Mouse (Mus musculus): ENCODE measurements around the gene Bysl.
"Not testable (repeated sequence)": the region's sequence is repeated elsewhere in the genome, so short reads cannot be mapped to it uniquely, and the experiment has no call there.

Gene Bysl

GRCm38 (mm10) chr17:47610849-47611660 is at the start of gene Bysl, which contains the start of the genes Med20 and Gm20517:
TSS of gene Bysl (minus strand) at chr17:47611492.
TSS of gene Med20 (plus strand) at chr17:47611582.
TSS of gene Gm20517 (plus strand) at chr17:47611589.
- peak; percentile 98 for DNase-seq (ENCODE audit: low read depth, low spot score)

GRCm38 (mm10) chr17:47658741-47659243 is 47.5 kb upstream of the Bysl start:
- no peak for DNase-seq (ENCODE audit: low read depth, low spot score)

GRCm38 (mm10) chr17:47657901-47658300 is 46.6 kb upstream of the Bysl start:
- no peak for DNase-seq (ENCODE audit: low read depth, low spot score)

GRCm38 (mm10) chr17:47655697-47656096 is 44.4 kb upstream of the Bysl start:
- DNase-seq (ENCODE audit: low read depth, low spot score) = no peak

- DNase-seq (ENCODE audit: low read depth, low spot score) = not testable (repeated sequence)
Observed at GRCm38 (mm10) chr17:47654346-47654745, 43.1 kb upstream of the Bysl start.

- no peak for DNase-seq (ENCODE audit: low read depth, low spot score)
Observed at GRCm38 (mm10) chr17:47651953-47652352, 40.7 kb upstream of the Bysl start.

GRCm38 (mm10) chr17:47648966-47649365 is 37.7 kb upstream of the Bysl start:
- peak; percentile 58 for DNase-seq (ENCODE audit: low read depth, low spot score)

- DNase-seq (ENCODE audit: low read depth, low spot score) = peak; percentile 96
Observed at GRCm38 (mm10) chr17:47646683-47647082, 35.4 kb upstream of the Bysl start.

GRCm38 (mm10) chr17:47642992-47643391 is 31.7 kb upstream of the Bysl start:
- DNase-seq (ENCODE audit: low read depth, low spot score) = no peak

GRCm38 (mm10) chr17:47633999-47634770 is 22.9 kb upstream of the Bysl start:
- no peak for DNase-seq (ENCODE audit: low read depth, low spot score)

GRCm38 (mm10) chr17:47632181-47632840 is 21.0 kb upstream of the Bysl start:
- no peak for DNase-seq (ENCODE audit: low read depth, low spot score)

- no peak for DNase-seq (ENCODE audit: low read depth, low spot score)
Observed at GRCm38 (mm10) chr17:47630678-47631065, 19.4 kb upstream of the Bysl start, which contains the start of gene Usp49. TSS of gene Usp49 (plus strand) at chr17:47630690.

GRCm38 (mm10) chr17:47629717-47630677 is 18.7 kb upstream of the Bysl start:
- peak; percentile 30 for DNase-seq (ENCODE audit: low read depth, low spot score)

- DNase-seq (ENCODE audit: low read depth, low spot score) = peak; percentile 96
Observed at GRCm38 (mm10) chr17:47628851-47629676, 17.8 kb upstream of the Bysl start.

GRCm38 (mm10) chr17:47627791-47628190 is 16.5 kb upstream of the Bysl start:
- no peak for DNase-seq (ENCODE audit: low read depth, low spot score)

GRCm38 (mm10) chr17:47626031-47626430 is 14.7 kb upstream of the Bysl start:
- DNase-seq (ENCODE audit: low read depth, low spot score) = no peak

- no peak for DNase-seq (ENCODE audit: low read depth, low spot score)
Observed at GRCm38 (mm10) chr17:47625088-47625487, 13.8 kb upstream of the Bysl start.

GRCm38 (mm10) chr17:47624572-47624971 is 13.3 kb upstream of the Bysl start:
- DNase-seq (ENCODE audit: low read depth, low spot score) = peak; percentile 57

GRCm38 (mm10) chr17:47622912-47623554 is 11.7 kb upstream of the Bysl start:
- DNase-seq (ENCODE audit: low read depth, low spot score) = no peak

Measured in ES-CJ7 (cell line).